Mouse (Mus musculus): Measurements from ENCODE around the gene Ube2r2.

Ube2r2 gene

GRCm38 (mm10) chr4:41118706-41119292, 16.7 kb upstream of the Ube2r2 start:
- DNase-seq (ENCODE audit: low spot score in 2 of 2), result peak in 1 of 2 experiments; percentile 56

DNA sequence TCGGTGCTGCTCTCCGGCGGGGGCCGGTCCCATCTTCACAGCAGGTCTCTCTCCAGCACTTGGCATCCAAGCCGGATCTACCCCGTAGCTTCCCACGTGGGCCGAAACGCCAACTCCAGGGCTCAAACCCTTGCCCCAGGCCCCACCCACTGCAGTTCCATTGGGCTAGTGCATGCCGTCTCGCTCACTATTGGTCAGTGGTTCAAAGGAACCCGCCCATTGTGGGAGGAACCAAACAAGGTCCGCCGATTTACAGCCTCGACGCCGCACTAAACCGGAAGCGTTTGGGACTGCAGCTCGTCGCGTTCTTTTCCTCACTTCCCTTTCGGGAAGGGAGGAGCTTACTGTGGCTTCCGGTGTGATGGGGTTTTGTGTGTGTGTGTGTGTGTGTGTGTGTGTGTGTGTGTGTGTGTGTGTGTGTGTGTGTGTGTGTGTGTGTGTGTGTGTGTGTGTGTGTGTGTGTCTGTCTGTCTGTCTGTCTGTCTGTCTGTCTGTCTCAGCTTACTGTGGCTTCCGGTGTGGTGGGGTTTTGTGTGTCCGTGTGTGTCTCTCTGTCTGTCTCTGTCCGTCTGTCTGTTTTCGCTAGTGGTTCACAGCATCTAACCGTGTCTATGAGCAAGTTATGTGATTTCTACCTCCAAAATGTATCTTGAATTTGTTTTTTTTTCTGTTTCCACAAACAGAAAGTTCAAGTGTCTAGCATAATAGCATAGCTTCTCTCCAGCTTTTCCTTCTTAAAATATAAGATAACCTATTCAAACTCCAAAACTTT, 11.2 kb upstream of the Ube2r2 start, which contains the start of gene Nol6:
Gene Nol6 (minus strand): TSS at position 276 of the 772 bp plus-strand sequence.
- DNase-seq (ENCODE audit: low spot score in 2 of 2), result peak; percentile 98 to 99

GRCm38 (mm10) chr4:41129406-41129805, 6.1 kb upstream of the Ube2r2 start:
- no peak for DNase-seq (ENCODE audit: low spot score in 2 of 2)

DNA sequence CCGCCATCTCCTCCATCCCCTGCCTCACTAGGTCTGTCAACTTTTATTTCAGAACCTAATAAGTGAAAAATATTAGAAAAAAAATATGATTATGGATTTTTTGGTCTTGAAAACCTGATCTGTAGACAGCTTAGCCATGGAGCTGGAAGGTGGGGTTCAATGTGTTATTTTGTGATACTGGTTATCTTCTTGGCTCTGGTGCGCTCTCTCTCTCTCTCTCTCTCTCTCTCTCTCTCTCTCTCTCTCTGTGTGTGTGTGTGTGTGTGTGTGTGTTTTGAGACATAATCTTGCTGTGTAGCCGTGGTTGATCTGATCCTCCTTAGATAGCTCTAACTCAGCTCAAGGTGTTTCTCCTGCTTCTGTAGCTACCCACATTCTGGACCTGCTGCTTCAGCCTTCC, 5.7 kb upstream of the Ube2r2 start:
- DNase-seq (ENCODE audit: low spot score in 2 of 2), result no peak

- DNase-seq (ENCODE audit: low spot score in 2 of 2), result no peak
These were observed 3.1 kb upstream of the Ube2r2 start for GRCm38 (mm10) chr4:41132471-41132870.

GRCm38 (mm10) chr4:41133529-41134291, 1.8 kb upstream of the Ube2r2 start:
- DNase-seq (ENCODE audit: low spot score in 2 of 2), result no peak

GRCm38 (mm10) chr4:41134935-41135710, 420 bp upstream of the Ube2r2 start:
- DNase-seq (ENCODE audit: low spot score in 2 of 2), result peak; percentile 47 to 66

GRCm38 (mm10) chr4:41136454-41136805, 887 bp downstream of the Ube2r2 start:
- no peak for DNase-seq (ENCODE audit: low spot score in 2 of 2)

DNA sequence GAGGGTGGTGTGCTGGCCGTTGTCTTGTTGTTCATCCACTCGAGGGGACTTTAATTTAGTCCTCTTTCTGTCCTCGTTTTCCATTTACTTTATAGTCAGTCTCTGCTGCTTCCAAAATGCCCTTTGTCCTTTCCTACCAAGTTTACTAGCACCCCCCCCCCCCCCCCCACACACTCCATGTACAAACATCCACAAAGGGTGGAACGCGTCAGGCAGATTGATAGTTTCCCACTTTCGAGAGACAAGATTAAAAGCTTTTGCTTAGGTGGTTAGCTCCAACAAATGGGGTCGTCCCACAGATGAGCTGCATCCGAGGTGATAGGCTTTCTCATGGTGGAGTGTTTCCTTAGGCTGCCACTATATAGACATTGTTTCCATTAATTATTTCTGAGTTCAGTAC, 1.3 kb downstream of the Ube2r2 start:
- no peak for DNase-seq (ENCODE audit: low spot score in 2 of 2)

DNA sequence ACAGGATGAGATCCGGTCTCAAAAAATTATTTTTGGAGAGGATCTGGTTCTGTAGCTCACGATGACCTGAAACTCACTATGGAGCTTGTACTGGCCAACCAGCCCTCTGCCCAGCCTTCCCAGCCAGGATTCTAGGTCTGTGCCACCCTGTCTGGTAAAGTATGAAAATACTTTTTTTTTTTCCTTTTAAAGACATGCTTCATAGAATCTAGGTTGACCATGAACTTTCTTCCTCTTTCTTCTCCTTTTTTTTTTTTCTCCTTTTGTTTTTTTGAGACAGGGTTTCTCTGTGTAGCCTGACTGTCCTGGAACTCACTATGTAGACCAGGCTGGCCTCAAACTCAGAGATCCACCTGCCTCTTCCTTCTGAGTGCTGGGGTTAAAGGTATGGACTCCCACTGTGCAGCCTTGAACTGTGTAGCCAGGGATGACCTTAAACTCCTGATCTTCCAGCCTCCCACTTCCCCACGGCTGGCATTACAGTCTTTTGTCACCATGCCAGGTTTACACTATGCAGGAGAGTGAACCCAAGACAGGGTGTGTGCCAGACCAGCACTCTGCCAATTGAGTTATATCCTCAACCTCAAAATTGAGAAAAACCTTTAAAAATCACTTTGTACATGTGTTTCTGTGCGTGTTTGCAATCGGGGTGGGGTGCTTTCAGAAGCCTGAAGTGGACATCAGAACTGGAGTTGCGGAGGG, 4.8 kb downstream of the Ube2r2 start:
- DNase-seq (ENCODE audit: low spot score in 2 of 2), result no peak

GRCm38 (mm10) chr4:41142601-41143000, 7.1 kb downstream of the Ube2r2 start:
- no peak for DNase-seq (ENCODE audit: low spot score in 2 of 2)

DNA sequence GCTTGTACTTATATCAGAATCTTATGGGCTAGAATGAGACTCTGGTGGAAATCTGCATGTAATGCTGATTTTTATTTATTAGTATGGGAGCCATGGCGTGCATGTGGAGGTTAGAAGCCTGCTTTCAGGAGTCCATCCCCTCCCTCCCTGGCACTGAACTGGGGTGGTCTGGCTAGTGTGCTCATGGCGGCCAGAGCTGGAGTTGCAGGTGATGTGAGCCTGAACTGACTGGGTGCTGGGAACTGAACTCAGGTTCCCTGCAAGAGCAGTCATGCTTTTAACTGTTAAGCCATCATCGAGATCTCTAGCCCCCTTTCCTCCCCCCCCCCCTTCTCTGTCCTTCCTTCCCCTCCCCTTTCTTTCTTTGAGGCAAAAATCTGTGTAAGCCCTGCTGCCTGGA, 14.3 kb downstream of the Ube2r2 start:
- DNase-seq (ENCODE audit: low spot score in 2 of 2), result no peak

GRCm38 (mm10) chr4:41151186-41151585, 15.6 kb downstream of the Ube2r2 start:
- no peak for DNase-seq (ENCODE audit: low spot score in 2 of 2)

GRCm38 (mm10) chr4:41153146-41153545, 17.6 kb downstream of the Ube2r2 start:
- no peak for DNase-seq (ENCODE audit: low spot score in 2 of 2)

DNA sequence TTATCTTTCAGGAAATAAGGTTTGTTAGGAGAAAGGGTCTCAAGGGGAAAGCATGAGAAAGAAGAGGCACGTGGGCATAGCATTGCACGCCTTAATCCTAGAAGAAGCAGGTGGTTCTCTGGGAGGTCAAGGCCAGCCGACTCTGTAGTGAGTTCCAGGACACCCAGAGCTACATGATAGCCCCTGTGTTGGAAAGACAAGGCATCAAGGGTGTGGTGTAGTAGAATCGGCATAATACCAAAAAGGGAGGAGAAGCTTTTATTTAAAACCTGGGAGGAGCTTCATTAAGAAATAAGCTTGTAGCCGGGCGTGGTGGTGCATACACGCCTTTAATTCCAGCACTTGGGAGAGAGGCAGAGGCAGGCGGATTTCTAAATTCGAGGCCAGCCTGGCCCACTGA, 21.4 kb downstream of the Ube2r2 start:
- no peak for DNase-seq (ENCODE audit: low spot score in 2 of 2)

- no peak for DNase-seq (ENCODE audit: low spot score in 2 of 2)
These were observed 22.7 kb downstream of the Ube2r2 start for GRCm38 (mm10) chr4:41158251-41158650.

GRCm38 (mm10) chr4:41161232-41161631, 25.7 kb downstream of the Ube2r2 start:
- DNase-seq (ENCODE audit: low spot score in 2 of 2), result no peak

- no peak for DNase-seq (ENCODE audit: low spot score in 2 of 2)
These were observed 29.4 kb downstream of the Ube2r2 start for GRCm38 (mm10) chr4:41164974-41165373.

GRCm38 (mm10) chr4:41165693-41166475, 30.3 kb downstream of the Ube2r2 start:
- DNase-seq (ENCODE audit: low spot score in 2 of 2), result peak; percentile 52 to 76

- DNase-seq (ENCODE audit: low spot score in 2 of 2), result no peak
These were observed 35.4 kb downstream of the Ube2r2 start for GRCm38 (mm10) chr4:41170970-41171369.

Measured in frontal cortex, postnatal 10 days (tissue).